ENCODE assay signal across 20 mouse cellular contexts in genomic region chr6:54118897-54119296, GRCm38 (mm10).
DNase-seq lines count a peak whose midpoint lies in the region; ATAC-seq and TF ChIP-seq lines count a peak whose summit lies in the region.
"Had no signal": no experiment of that assay in that cellular context is flagged by ENCODE, and none has a peak within 500 bp of the region (broad histone marks: within the 10 kb centered on the region; RNA-seq: fewer than 3 reads in every experiment).

No protein-coding gene starts in this region.

- H3K27me3 ChIP-seq in forebrain, embryonic 13.5 days = no peaks in the 10 kb centered on the region
- H3K27me3 ChIP-seq in forebrain, embryonic 16.5 days (replicated peaks; ENCODE audit: control insufficient read depth, insufficient read depth, low read length) = no peaks in the 10 kb centered on the region
- H3K27me3 ChIP-seq in small intestine, adult 2 months (ENCODE audit: control insufficient read depth, insufficient read depth, low read length) = no peaks in the 10 kb centered on the region
- H3K27me3 ChIP-seq: hindbrain, embryonic 15.5 days; megakaryocyte, embryonic 14.5 days had no signal

- H3K4me1 ChIP-seq in forebrain, embryonic 13.5 days = peaks cover 21% of the 10 kb centered on the region
- peaks cover 18% of the 10 kb centered on the region for H3K4me1 ChIP-seq in forebrain, embryonic 16.5 days (replicated peaks; ENCODE audit: control insufficient read depth, insufficient read depth, low read length)
- peaks cover 45% of the 10 kb centered on the region for H3K4me1 ChIP-seq in small intestine, adult 2 months (ENCODE audit: control insufficient read depth, insufficient read depth, insufficient read length, low read length)

- peak overlapping the region; percentile 40; the same call in 1 of the 2 replicates for H3K27ac ChIP-seq in forebrain, embryonic 13.5 days
- no peak overlapping the region for H3K27ac ChIP-seq in forebrain, embryonic 16.5 days (ENCODE audit: low read length)
- peak overlapping the region; percentile 93 for H3K27ac ChIP-seq in small intestine, adult 2 months (ENCODE audit: insufficient read depth, low read depth, low read length)
- H3K27ac ChIP-seq: gastrocnemius, adult 2 months; hindbrain, embryonic 15.5 days had no signal

- no peak for ATAC-seq in forebrain, embryonic 13.5 days
- ATAC-seq in forebrain, embryonic 16.5 days = no peak
- ATAC-seq: midbrain, embryonic 16.5 days had no signal

- no peak overlapping the region for H3K4me2 ChIP-seq in forebrain, embryonic 13.5 days
- H3K4me2 ChIP-seq in forebrain, embryonic 16.5 days (ENCODE audit: low read length) = no peak overlapping the region
- H3K4me2 ChIP-seq: hindbrain, embryonic 15.5 days; liver, embryonic 11.5 days had no signal

- H3K9ac ChIP-seq in forebrain, embryonic 13.5 days = no peak overlapping the region
- H3K9ac ChIP-seq in forebrain, embryonic 16.5 days (replicated peaks; ENCODE audit: low read depth, low read length) = no peak overlapping the region
- H3K9ac ChIP-seq: hindbrain, embryonic 15.5 days had no signal

- DNase-seq in thymus, postnatal 0 days (ENCODE audit: low spot score) = peak; percentile 19
- DNase-seq in thymus, postnatal 4 days = no peak
- DNase-seq in kidney, adult 11 months = no peak
- no peak for DNase-seq in B cell, adult 2 months
- DNase-seq: adrenal gland, postnatal 25 days; gastrocnemius, adult 2 months; heart, postnatal 36 days; kidney, adult 9 months; kidney, postnatal 36 days; lung, adult 18-20 months; right cerebral cortex, postnatal 25 days had no signal

- no peak for TF ChIP-seq CTCF in small intestine, adult 2 months (IDR thresholded peaks at IDR 0.05; ENCODE audit: extremely low read depth, insufficient read length, insufficient replicate concordance, low read depth, low read length)

- TF ChIP-seq POLR2A in small intestine, adult 2 months (IDR thresholded peaks at IDR 0.05; ENCODE audit: low read depth, low read length) = no peak

- WGBS in forebrain, embryonic 13.5 days = 87% methylated on average over 4 of the region's 4 CpGs
- WGBS in forebrain, embryonic 16.5 days = 88% methylated on average over 4 of the region's 4 CpGs
- WGBS in small intestine, adult 2 months = 25% methylated on average over 4 of the region's 4 CpGs

- no peaks in the 10 kb centered on the region for H3K9me3 ChIP-seq in forebrain, embryonic 13.5 days (replicated peaks)
- H3K9me3 ChIP-seq in forebrain, embryonic 16.5 days (ENCODE audit: control insufficient read depth, low read length) = no peaks in the 10 kb centered on the region
- H3K9me3 ChIP-seq: embryonic facial prominence, embryonic 10.5 days; hindbrain, embryonic 15.5 days; megakaryocyte, embryonic 14.5 days had no signal

- H3K4me3 ChIP-seq in forebrain, embryonic 13.5 days = no peak overlapping the region
- H3K4me3 ChIP-seq in forebrain, embryonic 16.5 days (replicated peaks; ENCODE audit: low read length) = no peak overlapping the region
- H3K4me3 ChIP-seq in small intestine, adult 2 months (ENCODE audit: low read depth, low read length) = no peak overlapping the region
- H3K4me3 ChIP-seq: embryonic facial prominence, embryonic 10.5 days; gastrocnemius, adult 2 months; hindbrain, embryonic 15.5 days; megakaryocyte, embryonic 14.5 days had no signal

- no peaks in the 10 kb centered on the region for H3K36me3 ChIP-seq in forebrain, embryonic 13.5 days (ENCODE audit: poor library complexity, severe bottlenecking)
- H3K36me3 ChIP-seq in forebrain, embryonic 16.5 days (ENCODE audit: control insufficient read depth, insufficient read depth) = no peaks in the 10 kb centered on the region
- H3K36me3 ChIP-seq in small intestine, adult 2 months (ENCODE audit: control insufficient read depth, insufficient read depth, low read length) = no peaks in the 10 kb centered on the region
- H3K36me3 ChIP-seq: embryonic facial prominence, embryonic 10.5 days; G1E; hindbrain, embryonic 15.5 days had no signal
